Mouse (Mus musculus): Measurements from ENCODE around the gene Ttyh3. TPM values are rescaled to one million over a fixed set of nuclear protein-coding genes. Genes with fewer than 3 reads are reported as not detected.

The Ttyh3 gene
- polyA plus RNA-seq, 1 experiment from 2014 or later = 46.4 TPM

Other genes with a start within 250 kb of the Ttyh3 start
- gene Eif3b, start 229.7 kb downstream of the Ttyh3 start, polyA plus RNA-seq (2014; fragmentation: Nextera tagmentation; extraction: Ambion mirVana) = 163 and 166 TPM in 2 replicates
- gene Gm4869, start 203.4 kb downstream of the Ttyh3 start, polyA plus RNA-seq (2014; fragmentation: Nextera tagmentation; extraction: Ambion mirVana) = not detected in 2 replicates
- 7.9 and 9.1 TPM in 2 replicates for gene Chst12, start 143.5 kb downstream of the Ttyh3 start, polyA plus RNA-seq (2014; fragmentation: Nextera tagmentation; extraction: Ambion mirVana)
- 0.39 TPM in 1 of 2 replicates, not detected in the other for gene Grifin, start 84.0 kb downstream of the Ttyh3 start, polyA plus RNA-seq (2014; fragmentation: Nextera tagmentation; extraction: Ambion mirVana)
- gene Lfng, start 41.7 kb downstream of the Ttyh3 start, polyA plus RNA-seq (2014; fragmentation: Nextera tagmentation; extraction: Ambion mirVana) = 38.3 and 40.5 TPM in 2 replicates
- gene Iqce, start 53.3 kb upstream of the Ttyh3 start, polyA plus RNA-seq (2014; fragmentation: Nextera tagmentation; extraction: Ambion mirVana) = 13.9 and 15.6 TPM in 2 replicates
- gene Brat1, start 56.0 kb upstream of the Ttyh3 start, polyA plus RNA-seq (2014; fragmentation: Nextera tagmentation; extraction: Ambion mirVana) = 8.3 and 11.4 TPM in 2 replicates
- gene Amz1, start 75.1 kb upstream of the Ttyh3 start, polyA plus RNA-seq (2014; fragmentation: Nextera tagmentation; extraction: Ambion mirVana) = 0.67 and 0.97 TPM in 2 replicates
- gene Gna12, start 181.4 kb upstream of the Ttyh3 start, polyA plus RNA-seq (2014; fragmentation: Nextera tagmentation; extraction: Ambion mirVana) = 25.8 and 33.4 TPM in 2 replicates

Data from midbrain, embryonic 11.5 days (tissue).